Mouse (Mus musculus) heart, postnatal 0 days (tissue): ENCODE data around the gene Gstm7. TPM values are rescaled to one million over a fixed set of nuclear protein-coding genes. Genes with fewer than 3 reads are reported as not detected.
"Not testable (repeated sequence)": the region's sequence is repeated elsewhere in the genome, so short reads cannot be mapped to it uniquely, and the experiment has no call there.

Experiments
- ATAC-seq: fragments of 200-750 bp; cut with Nextera tagmentation; 2 replicates; pipeline ENCODE4 v1.8.0; 2017; ENCODE audit warnings: low read depth, moderate number of reproducible peaks, moderate library complexity; ENCODE audit not compliant: insufficient read depth
- DNase-seq: peaks from one replicate; pipeline ENCODE4 v3.0.0-alpha.2; 2016; ENCODE audit warnings: low spot score
- H3K27ac ChIP-seq: fragments of 300-500 bp; sonication (generic); 2 replicates; pipeline ENCODE4 v1.5.1; 2014; ENCODE audit warnings: low read depth, mild to moderate bottlenecking
- H3K27me3 ChIP-seq: fragments of 300-500 bp; sonication (generic); 2 replicates; pipeline ENCODE4 v1.6.1; 2014; ENCODE audit warnings: low read length, mixed read lengths; ENCODE audit not compliant: control insufficient read depth, insufficient read depth
- H3K36me3 ChIP-seq: fragments of 300-500 bp; sonication (generic); replicated peaks from 2 replicates; pipeline ENCODE4 v1.6.1; 2014; ENCODE audit warnings: low read length, mixed read lengths; ENCODE audit not compliant: control insufficient read depth, insufficient read depth
- H3K4me1 ChIP-seq: fragments of 300-500 bp; sonication (generic); 2 replicates; pipeline ENCODE4 v1.6.1; 2014; ENCODE audit warnings: antibody characterized with exemption; ENCODE audit not compliant: control insufficient read depth, insufficient read depth
- H3K4me2 ChIP-seq: fragments of 300-500 bp; sonication (generic); 2 replicates; pipeline ENCODE4 v1.6.1; 2014; ENCODE audit warnings: low read depth, mild to moderate bottlenecking, low read length, moderate library complexity
- H3K4me3 ChIP-seq: fragments of 300-500 bp; sonication (generic); 2 replicates; pipeline ENCODE4 v1.5.1; 2014; ENCODE audit warnings: low read depth, low read length
- H3K9ac ChIP-seq: fragments of 300-500 bp; sonication (generic); replicated peaks from 2 replicates; pipeline ENCODE4 v1.6.1; 2014; ENCODE audit warnings: low read depth, low read length, mixed read lengths
- H3K9me3 ChIP-seq: fragments of 300-500 bp; sonication (generic); replicated peaks from 2 replicates; pipeline ENCODE4 v1.6.1; 2016; ENCODE audit warnings: low read length; ENCODE audit not compliant: control insufficient read depth
- CTCF ChIP-seq: IDR thresholded peaks from 2 replicates; pipeline ENCODE4 v1.5.1; 2016; ENCODE audit warnings: antibody characterized with exemption, control low read depth, low read depth
- EP300 ChIP-seq: IDR thresholded peaks from 2 replicates; pipeline ENCODE4 v1.6.1; 2016; ENCODE audit warnings: antibody characterized with exemption, low read depth
- WGBS: fragments of 180-500 bp; shearing (Covaris S2); extraction: QIAGEN DNeasy Blood & Tissue Kit; methylation state at CpG from one replicate; pipeline ENCODE4 v1.1.7; 2014; 5-methylcytosine and 5-hydroxymethylcytosine counted together
- polyA plus RNA-seq: library from polyadenylated mRNA; unstranded; fragments of >200 nt; fragmentation: Nextera tagmentation; extraction: Ambion mirVana; gene quantifications from 2 replicates; pipeline ENCODE4 v1.2.1, GENCODE M21; 2015
- total RNA-seq: library from RNA; depleted of rRNA; stranded (reverse); fragments of >200 nt; gene quantifications from 2 replicates; pipeline ENCODE4 v1.2.3, GENCODE M21; 2014; ENCODE audit warnings: low replicate concordance; rRNA removed

Gstm7 gene
- 51.2 and 62.3 TPM in 2 replicates for total RNA-seq
- polyA plus RNA-seq = 33.3 and 35.0 TPM in 2 replicates

- peak within 1 kb of the TSS; percentile 34 for H3K4me3 ChIP-seq
- TF ChIP-seq CTCF (peak; percentile 45), EP300 (peak; percentile 78)
- peak within 1 kb of the TSS; percentile 56 for H3K4me2 ChIP-seq
- peaks cover 10% of the 10 kb centered on the region; the same call in 1 of the 2 replicates for H3K4me1 ChIP-seq
- H3K9ac ChIP-seq = no peak within 1 kb of the TSS
- DNase-seq (peak; percentile 99), ATAC-seq (peak; percentile 97)
- H3K27me3 ChIP-seq = no peaks in the 10 kb centered on the region
- WGBS = 2% methylated on average over 10 of the region's 10 CpGs
- no peaks in the 10 kb centered on the region for H3K9me3 ChIP-seq
- H3K36me3 ChIP-seq = no peaks in the 10 kb centered on the region
- peak within 1 kb of the TSS; percentile 77 for H3K27ac ChIP-seq
Measured at GRCm38 (mm10) chr3:107931670-107932069, at the start of gene Gstm7. Gene Gstm7, minus strand, starts transcription at chr3:107931817.

- Histone ChIP-seq H3K27me3 (no peaks in the 10 kb centered on the region), H3K9me3 (no peaks in the 10 kb centered on the region), H3K9ac (no peak overlapping the region), H3K27ac (no peak overlapping the region), H3K4me2 (no peak overlapping the region), H3K36me3 (no peaks in the 10 kb centered on the region), H3K4me3 (no peak overlapping the region), H3K4me1 (0 out of 2 replicates have a peak, but pooled peaks cover 12% of the 10 kb centered on the region)
- WGBS = 66% methylated on average over 3 of the region's 3 CpGs
- DNase-seq = no peak
- ATAC-seq = no peak
- TF ChIP-seq EP300 (no peak), CTCF (no peak)
Measured at GRCm38 (mm10) chr3:107981261-107981660, 49.6 kb upstream of the Gstm7 start.

GRCm38 (mm10) chr3:107977691-107978090 lies 46.1 kb upstream of the Gstm7 start:
- ATAC-seq (no peak), DNase-seq (no peak)
- no peaks in the 10 kb centered on the region for H3K27me3 ChIP-seq
- H3K9me3 ChIP-seq = no peaks in the 10 kb centered on the region
- 50% methylated on average over 3 of the region's 3 CpGs for WGBS
- H3K9ac ChIP-seq = no peak overlapping the region
- no peak overlapping the region for H3K4me2 ChIP-seq
- H3K4me3 ChIP-seq = no peak overlapping the region
- no peak for TF ChIP-seq EP300
- TF ChIP-seq CTCF = no peak
- H3K27ac ChIP-seq = no peak overlapping the region
- H3K36me3 ChIP-seq = no peaks in the 10 kb centered on the region
- no peaks in the 10 kb centered on the region for H3K4me1 ChIP-seq

- H3K4me1 ChIP-seq = no peaks in the 10 kb centered on the region
- WGBS = 93% methylated on average over 1 of the region's 1 CpGs
- no peak overlapping the region for H3K27ac ChIP-seq
- no peak for TF ChIP-seq CTCF
- 0 out of 2 replicates have a peak, but pooled peaks cover 2% of the 10 kb centered on the region for H3K27me3 ChIP-seq
- H3K36me3 ChIP-seq = no peaks in the 10 kb centered on the region
- no peaks in the 10 kb centered on the region for H3K9me3 ChIP-seq
- ATAC-seq (no peak), DNase-seq (no peak)
- H3K4me2 ChIP-seq = no peak overlapping the region
- H3K9ac ChIP-seq = no peak overlapping the region
- no peak overlapping the region for H3K4me3 ChIP-seq
Measured at GRCm38 (mm10) chr3:107974237-107974636, 42.6 kb upstream of the Gstm7 start.

GRCm38 (mm10) chr3:107972070-107972469 lies 40.5 kb upstream of the Gstm7 start:
- no peak overlapping the region for H3K4me2 ChIP-seq

GRCm38 (mm10) chr3:107971101-107971500 lies 39.5 kb upstream of the Gstm7 start:
- H3K9ac ChIP-seq, H3K36me3 ChIP-seq, H3K4me2 ChIP-seq, H3K9me3 ChIP-seq, H3K27me3 ChIP-seq, H3K4me3 ChIP-seq, H3K4me1 ChIP-seq, DNase-seq, H3K27ac ChIP-seq: not testable (repeated sequence)
- peak; percentile 39; the same call in 1 of the 2 replicates for ATAC-seq
- 35% methylated on average over 3 of the region's 3 CpGs for WGBS

More at GRCm38 (mm10) chr3:107972070-107972469, 40.5 kb upstream of the Gstm7 start:
- no peak for TF ChIP-seq CTCF
- no peak for TF ChIP-seq EP300
- Histone ChIP-seq H3K4me1 (no peaks in the 10 kb centered on the region), H3K4me3 (no peak overlapping the region), H3K9ac (no peak overlapping the region), H3K27ac (no peak overlapping the region), H3K27me3 (0 out of 2 replicates have a peak, but pooled peaks cover 2% of the 10 kb centered on the region), H3K9me3 (no peaks in the 10 kb centered on the region), H3K36me3 (no peaks in the 10 kb centered on the region)
- DNase-seq = no peak
- ATAC-seq = no peak
- 86% methylated on average over 3 of the region's 3 CpGs for WGBS
